Mouse (Mus musculus): ENCODE measurements around the gene Fbxo33.

- TF ChIP-seq CTCF (IDR thresholded peaks at IDR 0.05; ENCODE audit: low read depth): no peak
- TF ChIP-seq EP300 (optimal IDR thresholded peaks at IDR 0.05): no peak
Observed at GRCm38 (mm10) chr12:59164522-59164921, 55.0 kb downstream of the Fbxo33 start.

Data from stomach, postnatal 0 days (tissue).